Mouse (Mus musculus): ENCODE results near the gene Olfr287. TPM values are rescaled to one million over a fixed set of nuclear protein-coding genes. Genes with fewer than 3 reads are reported as not detected.

Gene Olfr287
- polyA plus RNA-seq, 1 experiment = not detected

DNA sequence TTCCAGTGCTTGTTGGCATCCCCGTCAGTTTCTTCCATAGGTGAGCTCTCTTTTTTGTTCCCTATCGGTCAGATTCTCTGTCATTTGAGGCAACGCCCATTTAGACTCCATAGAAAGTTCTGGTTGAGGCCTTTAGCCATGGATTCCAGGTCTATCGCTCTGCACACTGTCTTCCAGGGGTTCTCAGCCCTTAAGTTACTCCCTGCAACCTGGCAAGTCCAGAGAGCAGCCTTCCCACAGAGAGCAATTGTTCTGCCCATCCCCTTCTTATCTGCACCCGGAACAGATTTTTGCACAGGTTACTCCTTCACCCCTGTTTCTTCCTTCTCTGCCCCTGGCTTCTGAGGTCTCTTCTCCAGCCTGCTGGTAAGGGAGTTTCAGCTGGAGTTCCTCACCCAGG lies 48.7 kb downstream of the Olfr287 start:
- Histone ChIP-seq H3K4me3 (replicated peaks) (no peak overlapping the region), H3K4me1 (ENCODE audit: control insufficient read depth) (peaks cover 2% of the 10 kb centered on the region), H3K27me3 (ENCODE audit: control insufficient read depth) (peaks cover 67% of the 10 kb centered on the region), H3K9me3 (ENCODE audit: control insufficient read depth, low read length) (peaks cover 2% of the 10 kb centered on the region; the same call in 1 of the 2 replicates), H3K36me3 (ENCODE audit: control insufficient read depth) (no peaks in the 10 kb centered on the region)
- TF ChIP-seq TAL1 (IDR thresholded peaks at IDR 0.05; ENCODE audit: low read length) (no peak), GATA1 (IDR thresholded peaks at IDR 0.05; ENCODE audit: low read length) (no peak)

DNA sequence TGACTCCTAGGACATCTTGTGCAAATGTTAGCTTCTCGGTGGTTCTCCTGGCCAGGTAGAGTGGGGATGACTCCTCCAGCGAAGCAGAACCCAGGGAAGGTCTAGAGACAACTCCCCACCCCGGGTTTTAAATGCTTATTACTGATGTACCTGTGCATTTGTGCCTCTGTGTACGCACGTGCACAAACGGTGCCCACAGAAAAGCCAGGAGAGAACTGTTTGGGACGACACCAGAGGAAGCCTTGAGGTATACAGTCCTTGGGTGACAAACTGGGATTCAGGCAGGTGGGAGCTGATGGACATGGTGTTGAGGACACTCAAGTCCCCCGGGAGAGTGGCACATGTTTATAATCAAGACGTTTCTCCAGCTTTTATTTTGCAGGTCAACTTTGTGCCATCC lies 49.9 kb downstream of the Olfr287 start:
- H3K4me3 ChIP-seq (replicated peaks) = no peak overlapping the region
- H3K27me3 ChIP-seq (ENCODE audit: control insufficient read depth) = peaks cover 74% of the 10 kb centered on the region
- TF ChIP-seq TAL1 (IDR thresholded peaks at IDR 0.05; ENCODE audit: low read length) (no peak), GATA1 (IDR thresholded peaks at IDR 0.05; ENCODE audit: low read length) (no peak)
- H3K4me1 ChIP-seq (ENCODE audit: control insufficient read depth) = peaks cover 2% of the 10 kb centered on the region
- no peaks in the 10 kb centered on the region for H3K36me3 ChIP-seq (ENCODE audit: control insufficient read depth)
- peaks cover 2% of the 10 kb centered on the region; the same call in 1 of the 2 replicates for H3K9me3 ChIP-seq (ENCODE audit: control insufficient read depth, low read length)

DNA sequence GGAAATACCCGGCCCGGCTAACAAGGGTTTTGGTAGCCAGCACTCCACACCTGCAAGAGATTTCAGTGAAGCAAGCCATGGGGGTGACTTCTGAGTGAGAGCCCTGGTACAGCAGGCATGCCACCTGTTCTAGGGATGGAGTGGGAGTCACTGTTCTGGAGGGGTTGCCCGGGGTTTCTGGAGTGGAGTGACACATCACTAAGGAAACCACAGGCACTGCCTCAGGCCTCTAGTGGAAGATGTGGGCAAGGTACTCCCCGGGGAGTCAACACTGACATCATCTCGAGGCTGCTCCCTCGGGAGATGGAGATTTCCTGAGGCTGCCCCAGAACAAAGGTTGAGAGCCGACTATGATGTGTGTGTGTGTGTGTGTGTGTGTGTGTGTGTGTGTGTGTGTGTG lies 50.5 kb downstream of the Olfr287 start:
- peaks cover 80% of the 10 kb centered on the region for H3K27me3 ChIP-seq (ENCODE audit: control insufficient read depth)
- no peaks in the 10 kb centered on the region for H3K36me3 ChIP-seq (ENCODE audit: control insufficient read depth)
- H3K4me3 ChIP-seq (replicated peaks) = no peak overlapping the region
- no peak for TF ChIP-seq GATA1 (IDR thresholded peaks at IDR 0.05; ENCODE audit: low read length)
- peaks cover 2% of the 10 kb centered on the region for H3K4me1 ChIP-seq (ENCODE audit: control insufficient read depth)
- peaks cover 2% of the 10 kb centered on the region; the same call in 1 of the 2 replicates for H3K9me3 ChIP-seq (ENCODE audit: control insufficient read depth, low read length)

DNA sequence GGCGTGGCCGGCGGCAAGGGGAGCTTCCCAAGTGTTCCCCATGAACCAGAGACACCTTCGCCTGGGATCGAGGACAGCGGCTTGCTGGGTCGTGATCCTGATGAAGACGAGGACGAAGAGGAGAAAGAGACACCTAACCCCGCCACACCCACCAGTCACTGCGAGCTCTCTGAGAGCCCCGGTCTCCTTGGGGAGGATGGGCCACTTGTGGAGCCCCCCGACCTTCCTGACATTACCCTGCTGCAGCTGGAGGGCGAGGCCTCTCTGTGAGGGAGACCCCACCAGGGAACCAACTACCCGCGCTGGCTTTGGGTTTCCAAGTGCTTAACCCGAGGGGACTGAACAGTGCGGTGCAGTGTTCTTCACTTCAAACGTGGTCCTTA lies 52.2 kb downstream of the Olfr287 start:
- Histone ChIP-seq H3K36me3 (ENCODE audit: control insufficient read depth) (no peaks in the 10 kb centered on the region), H3K4me1 (ENCODE audit: control insufficient read depth) (peaks cover 2% of the 10 kb centered on the region), H3K4me3 (replicated peaks) (no peak overlapping the region), H3K9me3 (ENCODE audit: control insufficient read depth, low read length) (peaks cover 2% of the 10 kb centered on the region; the same call in 1 of the 2 replicates), H3K27me3 (ENCODE audit: control insufficient read depth) (peaks cover 93% of the 10 kb centered on the region)
- TF ChIP-seq GATA1 (IDR thresholded peaks at IDR 0.05; ENCODE audit: low read length) = no peak
- no peak for TF ChIP-seq TAL1 (IDR thresholded peaks at IDR 0.05; ENCODE audit: low read length)

DNA sequence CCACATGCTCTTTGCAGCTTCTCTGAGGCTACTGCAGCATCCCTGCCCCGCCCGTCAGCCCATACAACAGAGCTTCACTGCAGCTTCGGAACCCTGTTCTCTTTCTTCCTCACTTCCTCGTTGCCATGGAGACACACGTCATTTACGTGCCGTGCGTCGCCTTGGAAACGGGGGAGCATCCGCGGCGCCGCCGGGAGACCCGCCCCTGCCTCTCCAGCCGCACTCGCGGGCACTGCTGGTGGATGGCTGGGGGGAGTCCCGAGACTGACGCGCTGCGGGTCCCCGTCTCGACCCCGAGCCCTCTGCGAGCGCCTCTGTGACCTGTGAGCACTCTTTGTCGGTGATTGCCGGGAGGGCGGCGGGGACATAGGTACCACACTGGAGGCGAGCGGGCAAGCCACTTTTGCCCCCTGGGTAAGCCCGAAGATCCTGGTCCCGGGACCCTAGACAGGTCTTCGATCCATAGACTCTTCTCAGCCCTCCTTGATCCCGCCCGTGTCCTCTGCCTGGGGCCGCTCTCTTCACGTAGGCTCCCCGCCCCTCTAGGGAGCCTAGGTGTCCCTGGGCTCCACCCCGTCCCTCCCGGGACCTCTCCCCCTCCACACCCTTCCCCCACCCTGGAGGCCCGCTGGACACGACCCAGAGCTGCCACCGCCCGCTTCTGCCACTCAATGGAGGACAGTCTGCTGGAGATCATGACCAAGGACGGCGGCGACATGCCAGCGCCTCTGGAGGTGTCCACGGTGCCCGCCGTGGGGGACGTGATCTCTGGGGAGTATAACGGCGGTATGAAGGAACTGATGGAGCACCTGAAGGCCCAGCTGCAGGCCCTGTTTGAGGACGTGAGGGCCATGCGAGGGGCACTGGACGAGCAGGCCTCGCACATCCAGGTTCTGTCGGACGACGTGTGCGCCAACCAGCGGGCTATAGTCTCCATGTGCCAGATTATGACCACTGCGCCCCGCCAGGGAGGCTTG lies 52.9 kb downstream of the Olfr287 start:
- H3K27me3 ChIP-seq (ENCODE audit: control insufficient read depth) = peaks cover 89% of the 10 kb centered on the region
- H3K4me3 ChIP-seq (replicated peaks) = no peak overlapping the region
- peaks cover 2% of the 10 kb centered on the region for H3K4me1 ChIP-seq (ENCODE audit: control insufficient read depth)
- no peaks in the 10 kb centered on the region for H3K36me3 ChIP-seq (ENCODE audit: control insufficient read depth)
- peaks cover 2% of the 10 kb centered on the region; the same call in 1 of the 2 replicates for H3K9me3 ChIP-seq (ENCODE audit: control insufficient read depth, low read length)
- no peak for TF ChIP-seq TAL1 (IDR thresholded peaks at IDR 0.05; ENCODE audit: low read length)
- no peak for TF ChIP-seq GATA1 (IDR thresholded peaks at IDR 0.05; ENCODE audit: low read length)

GRCm38 (mm10) chr15:98166963-98167644 lies 53.8 kb downstream of the Olfr287 start, which contains the start of gene Ccdc184:
Gene Ccdc184 (plus strand): TSS chr15:98167158.
- TF ChIP-seq GATA1 (IDR thresholded peaks at IDR 0.05; ENCODE audit: low read length) = no peak
- no peak for TF ChIP-seq TAL1 (IDR thresholded peaks at IDR 0.05; ENCODE audit: low read length)
- Histone ChIP-seq H3K36me3 (ENCODE audit: control insufficient read depth) (no peaks in the 10 kb centered on the region), H3K4me1 (ENCODE audit: control insufficient read depth) (peaks cover 2% of the 10 kb centered on the region), H3K9me3 (ENCODE audit: control insufficient read depth, low read length) (peaks cover 2% of the 10 kb centered on the region; the same call in 1 of the 2 replicates), H3K4me3 (replicated peaks) (no peak within 1 kb of the TSS), H3K27me3 (ENCODE audit: control insufficient read depth) (peaks cover 82% of the 10 kb centered on the region)

DNA sequence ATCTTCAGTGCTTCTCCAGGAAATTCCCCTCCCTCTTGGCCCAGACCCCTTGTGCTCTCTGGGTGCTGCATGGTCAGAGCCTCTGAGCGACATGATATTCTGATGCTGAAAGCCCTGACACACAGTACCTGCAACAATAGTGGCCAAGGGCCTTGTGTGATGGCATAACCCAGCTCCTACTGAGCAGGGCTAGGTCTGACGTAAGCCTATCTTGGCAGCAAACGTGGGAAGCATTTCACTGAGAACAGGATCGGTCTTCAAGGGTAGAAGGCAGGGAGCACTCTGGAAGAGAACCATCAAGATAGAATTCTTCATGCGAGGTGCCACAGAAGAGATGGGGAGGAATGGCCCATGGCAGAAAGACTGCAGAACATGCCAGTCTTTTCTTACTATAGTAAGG lies 55.3 kb downstream of the Olfr287 start, which contains the start of gene Asb8:
TSS of gene Asb8 (minus strand) at position 101 of the 400 bp plus-strand sequence.
- Histone ChIP-seq H3K36me3 (ENCODE audit: control insufficient read depth) (no peaks in the 10 kb centered on the region), H3K4me3 (replicated peaks) (no peak within 1 kb of the TSS), H3K9me3 (ENCODE audit: control insufficient read depth, low read length) (peaks cover 2% of the 10 kb centered on the region; the same call in 1 of the 2 replicates), H3K27me3 (ENCODE audit: control insufficient read depth) (peaks cover 67% of the 10 kb centered on the region), H3K4me1 (ENCODE audit: control insufficient read depth) (peaks cover 2% of the 10 kb centered on the region)
- TF ChIP-seq TAL1 (IDR thresholded peaks at IDR 0.05; ENCODE audit: low read length) (no peak), GATA1 (IDR thresholded peaks at IDR 0.05; ENCODE audit: low read length) (no peak)

GRCm38 (mm10) chr15:98162561-98162960 lies 58.3 kb downstream of the Olfr287 start:
- no peak overlapping the region for H3K4me3 ChIP-seq (replicated peaks)
- peaks cover 40% of the 10 kb centered on the region for H3K27me3 ChIP-seq (ENCODE audit: control insufficient read depth)
- no peaks in the 10 kb centered on the region for H3K36me3 ChIP-seq (ENCODE audit: control insufficient read depth)
- TF ChIP-seq GATA1 (IDR thresholded peaks at IDR 0.05; ENCODE audit: low read length) (no peak), TAL1 (IDR thresholded peaks at IDR 0.05; ENCODE audit: low read length) (no peak)
- H3K4me1 ChIP-seq (ENCODE audit: control insufficient read depth) = peaks cover under 1% of the 10 kb centered on the region
- H3K9me3 ChIP-seq (ENCODE audit: control insufficient read depth, low read length) = no peaks in the 10 kb centered on the region; the same call in 1 of the 2 replicates

Measured in erythroblast, embryonic 14.5 days (primary cell).